Mouse (Mus musculus): Measurements from ENCODE around the gene Gfpt2.
A peak's percentile ranks its signal among the peaks of the same experiment; 100 is the strongest.

Gfpt2 gene

DNA sequence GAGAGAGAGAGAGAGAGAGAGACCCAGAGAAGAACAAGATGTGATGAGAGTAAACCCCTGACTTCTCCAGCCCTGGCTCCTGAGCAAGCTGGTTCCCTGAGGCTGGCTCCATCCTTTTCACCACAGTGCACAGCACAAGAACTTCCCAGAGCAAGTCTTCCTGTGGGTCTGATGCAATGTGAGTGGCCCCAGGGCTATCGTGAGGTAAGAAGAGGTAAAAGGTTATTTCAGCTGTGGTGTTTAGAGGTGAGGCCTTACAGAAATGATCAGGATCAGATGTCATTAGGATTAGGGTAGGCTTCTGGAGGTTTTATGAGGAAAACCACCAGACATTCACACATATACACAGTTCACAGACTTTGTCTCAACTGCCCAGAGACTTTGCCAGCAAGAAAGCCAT is 47.9 kb downstream of the Gfpt2 start:
- DNase-seq, result no peak

DNA sequence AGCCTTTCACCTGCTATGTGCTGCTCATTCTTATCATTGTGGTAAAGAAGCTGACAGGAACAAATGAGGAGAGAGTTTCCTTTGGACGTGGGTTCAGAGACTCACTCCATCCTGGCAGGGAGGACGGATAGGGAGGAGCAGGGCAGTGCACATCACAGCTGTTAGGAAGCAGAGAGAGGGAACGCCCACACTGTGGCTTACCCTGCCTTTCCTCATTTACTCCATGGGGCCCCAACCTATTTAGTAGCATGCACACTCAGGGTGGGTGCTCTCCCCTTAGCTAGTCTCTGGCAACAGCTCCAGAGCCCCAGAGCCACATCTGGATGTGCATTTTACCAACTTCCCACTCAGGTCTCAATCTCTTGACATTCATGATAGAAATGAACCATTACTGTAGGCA is 48.7 kb downstream of the Gfpt2 start:
- no peak for DNase-seq

DNA sequence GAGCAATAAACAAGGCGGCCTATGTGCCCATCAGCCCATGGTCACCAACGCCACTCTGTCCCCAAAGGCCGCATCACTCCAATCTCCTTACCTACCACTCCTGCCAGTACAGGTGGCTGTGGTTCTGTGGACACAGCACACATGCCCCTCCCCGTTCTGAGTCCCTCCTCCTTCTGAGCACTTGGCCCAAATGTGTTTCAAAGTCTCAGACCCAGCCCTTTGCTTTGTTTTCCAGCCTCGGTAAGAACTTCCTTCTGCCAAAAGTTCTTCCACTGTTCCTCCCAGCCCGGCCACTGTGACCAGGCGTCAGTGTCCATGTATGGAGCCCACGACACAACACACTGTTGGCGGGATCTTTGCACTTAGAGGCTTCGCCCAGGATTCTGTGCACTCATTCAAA is 50.3 kb downstream of the Gfpt2 start:
- no peak for DNase-seq

DNA sequence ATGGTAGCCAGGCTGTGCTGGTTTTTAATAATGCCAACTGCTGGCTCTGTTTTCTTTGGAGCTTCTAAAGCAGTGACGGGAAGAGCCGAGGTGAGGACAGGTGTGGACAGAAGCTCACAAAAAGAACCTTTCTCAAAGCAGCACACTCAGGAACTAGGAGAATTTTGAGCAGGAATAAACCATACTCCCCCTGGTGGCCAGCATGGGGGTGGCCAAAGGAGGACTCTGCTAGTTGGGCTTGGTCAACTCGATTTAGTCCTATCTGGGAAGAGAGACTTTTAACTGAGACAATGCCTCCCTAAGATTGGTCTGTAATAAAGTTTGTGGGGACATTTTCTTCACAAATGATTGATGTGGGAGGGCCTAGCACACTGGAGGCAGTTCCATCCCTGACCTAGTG is 51.0 kb downstream of the Gfpt2 start:
- DNase-seq, result peak; percentile 75 to 86

DNA sequence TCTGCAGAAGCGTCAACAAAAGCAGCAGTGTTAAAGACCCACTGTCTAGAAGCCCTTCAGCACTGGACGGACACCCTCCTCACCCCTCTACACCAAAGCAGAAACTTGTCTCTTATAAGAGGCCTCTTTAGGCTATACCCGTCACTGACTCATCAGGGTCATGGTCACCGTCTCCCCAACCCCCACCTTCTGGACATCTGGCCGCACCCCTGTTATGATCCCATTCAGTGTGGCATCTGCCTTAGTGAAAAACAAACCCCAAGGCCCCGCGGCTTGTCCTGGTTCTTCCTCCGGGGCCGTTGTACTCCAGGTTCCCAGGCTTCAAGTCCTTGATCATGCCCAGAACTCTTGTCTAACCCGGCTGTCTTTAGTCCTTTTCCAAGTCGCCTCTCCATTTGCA is 52.0 kb downstream of the Gfpt2 start:
- no peak for DNase-seq

DNA sequence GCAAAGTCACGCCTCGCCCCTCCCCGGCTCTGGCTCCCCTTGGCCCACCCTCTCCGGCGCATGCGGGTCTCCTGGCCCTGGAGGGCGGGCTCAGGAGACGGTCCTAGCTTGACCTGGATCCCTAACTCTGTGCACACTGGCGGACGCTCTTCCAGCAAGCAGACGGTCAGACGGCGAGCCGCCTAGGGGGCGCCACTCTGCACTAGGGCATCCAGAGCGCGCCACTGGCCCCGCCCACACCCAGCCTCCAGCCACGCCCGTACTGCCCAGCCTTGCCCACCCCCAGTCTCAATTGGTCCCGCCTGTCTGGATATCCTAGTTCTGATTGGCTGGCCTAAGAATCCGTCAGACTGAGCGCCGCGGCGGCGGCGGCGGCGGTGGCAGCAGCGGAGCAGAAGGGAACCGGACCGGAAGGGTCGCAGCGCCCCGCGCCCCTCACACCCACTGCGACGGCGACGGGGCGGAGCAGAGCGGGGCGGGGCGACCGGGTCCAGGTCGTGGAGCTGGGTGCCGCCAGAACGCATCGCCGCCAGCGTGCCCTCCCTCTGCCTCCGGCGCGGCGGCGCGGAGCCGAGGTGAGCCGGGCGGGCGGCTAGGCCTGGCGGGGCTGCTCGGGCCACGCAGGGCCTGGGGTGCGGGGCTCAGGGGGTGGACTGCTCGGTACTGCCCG is 52.6 kb downstream of the Gfpt2 start, which contains the start of gene Mapk9:
Gene Mapk9 (plus strand): TSS at position 351 of the 670 bp plus-strand sequence.
- DNase-seq, result peak; percentile 99 to 100

DNA sequence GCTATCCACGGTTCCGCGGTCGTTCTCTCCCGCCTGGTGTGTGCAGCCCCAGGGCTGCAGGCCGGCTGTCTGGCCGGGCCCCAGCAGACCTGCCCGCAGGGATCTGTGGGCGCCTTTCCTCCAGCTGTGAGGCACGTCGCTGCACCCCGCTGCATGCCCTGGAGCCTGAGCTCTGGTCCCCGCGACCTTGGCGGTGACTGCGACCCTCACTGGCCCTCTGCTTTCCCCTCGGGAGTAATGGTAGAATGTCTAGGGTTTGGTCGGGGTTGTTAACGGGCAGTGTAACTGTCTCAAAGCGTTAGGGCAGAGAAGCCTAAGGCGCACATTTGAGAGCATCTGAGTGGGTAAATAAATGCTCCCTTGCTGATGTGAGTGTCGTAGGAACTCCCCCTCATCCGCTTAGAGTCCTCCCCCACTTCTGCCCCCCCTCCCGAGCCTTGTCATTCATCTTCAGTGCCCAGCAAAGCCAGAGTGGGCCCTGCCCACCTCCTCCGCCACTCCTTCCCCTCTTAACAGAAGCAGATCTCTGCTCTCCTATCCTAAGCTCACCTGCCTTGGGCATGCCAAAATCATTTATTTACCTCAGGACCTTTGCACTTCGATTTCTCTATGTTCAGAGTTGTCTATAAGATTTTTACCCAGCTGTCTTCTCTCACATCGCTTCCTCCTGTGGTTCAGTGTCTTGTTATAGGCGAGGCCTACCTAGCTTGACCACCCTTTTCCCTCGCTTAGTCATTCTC is 53.3 kb downstream of the Gfpt2 start:
- DNase-seq, result peak; percentile 7 to 24

DNA sequence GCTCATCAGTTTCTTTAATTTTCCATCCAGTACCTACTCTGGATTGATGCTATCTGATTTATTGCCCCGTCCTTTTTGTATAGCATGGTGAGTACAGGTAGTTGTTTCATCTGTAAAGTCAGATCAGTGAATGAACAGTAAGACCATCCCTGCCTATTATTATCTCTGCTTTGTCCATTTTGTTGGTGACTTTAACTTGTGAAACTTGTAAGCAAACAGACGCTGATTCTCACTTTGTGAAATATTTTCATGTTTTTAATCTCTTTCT is 53.8 kb downstream of the Gfpt2 start:
- DNase-seq, result no peak

DNA sequence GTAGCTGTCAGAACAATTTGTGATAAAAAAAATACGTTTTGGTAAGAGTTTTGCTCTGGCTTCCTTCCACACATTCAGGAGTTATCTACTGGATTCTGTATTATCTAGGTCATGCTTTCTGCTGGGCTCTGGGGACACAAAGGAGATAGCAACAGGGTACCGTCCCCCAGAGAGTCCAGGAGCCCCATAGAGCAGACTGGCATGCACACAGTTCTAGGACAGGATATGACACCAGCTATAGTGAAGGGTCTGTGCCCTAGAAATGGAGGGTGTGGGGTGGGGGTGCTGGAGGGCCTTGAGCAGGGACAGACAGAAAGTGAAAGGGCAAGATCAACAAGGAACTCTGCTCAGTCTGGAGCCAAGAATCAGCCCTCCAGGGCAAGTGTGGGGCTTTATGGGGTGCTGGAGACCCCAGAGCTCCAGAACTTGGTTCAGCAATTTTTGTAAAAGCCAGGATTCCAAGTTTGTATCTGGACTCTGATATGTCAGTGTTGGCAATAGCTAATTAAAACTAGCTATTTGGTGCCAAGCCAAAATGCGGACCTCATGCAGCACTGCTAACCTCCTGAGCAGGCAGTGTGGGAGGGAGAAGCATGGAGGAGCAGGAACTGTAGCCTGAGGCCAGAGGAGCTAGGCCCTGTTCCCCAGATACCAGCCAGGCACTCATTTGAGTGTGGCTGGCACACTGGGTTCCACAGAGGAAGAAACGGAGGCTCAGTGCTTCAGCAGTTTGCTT is 54.3 kb downstream of the Gfpt2 start:
- peak; percentile 67 to 75 for DNase-seq

DNA sequence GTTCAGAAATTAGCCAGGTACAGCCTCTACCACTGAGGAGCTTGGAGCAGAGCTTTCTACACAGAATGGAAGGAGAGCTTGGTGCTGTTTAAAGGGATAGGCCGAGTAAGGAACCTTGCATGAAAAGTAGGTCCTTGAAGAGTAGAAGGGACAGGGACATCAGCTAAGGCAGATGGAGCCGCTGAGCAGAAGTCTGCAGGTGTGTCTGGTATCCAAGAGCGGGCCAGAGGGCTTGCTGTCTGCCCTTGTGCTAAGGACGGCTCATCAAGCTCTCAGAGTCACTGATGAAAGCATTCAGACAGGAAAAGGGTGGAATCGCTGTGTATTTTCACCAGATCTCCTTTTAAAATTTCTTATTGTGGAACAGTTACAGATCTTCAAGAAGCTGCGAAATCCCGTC is 56.4 kb downstream of the Gfpt2 start:
- DNase-seq, result no peak

DNA sequence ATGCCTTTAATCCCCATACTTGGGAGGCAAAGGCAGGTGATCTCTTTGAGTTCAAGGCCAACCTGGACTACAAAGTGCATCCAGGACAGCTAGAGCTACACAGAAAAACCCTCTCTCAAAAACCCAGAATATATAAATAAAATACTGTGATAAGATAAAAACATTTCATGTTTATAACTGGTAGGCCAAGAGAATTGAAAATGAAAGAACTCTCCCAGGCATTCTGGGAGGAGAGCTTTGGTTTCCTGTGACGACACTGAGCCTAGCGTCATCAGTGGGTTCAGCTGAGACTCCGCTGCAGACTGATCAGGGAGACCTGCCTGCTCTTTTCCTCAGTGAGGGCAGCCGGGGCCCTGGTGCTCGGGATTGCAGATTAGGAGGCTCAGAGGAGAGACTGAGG is 61.2 kb downstream of the Gfpt2 start:
- no peak for DNase-seq

DNA sequence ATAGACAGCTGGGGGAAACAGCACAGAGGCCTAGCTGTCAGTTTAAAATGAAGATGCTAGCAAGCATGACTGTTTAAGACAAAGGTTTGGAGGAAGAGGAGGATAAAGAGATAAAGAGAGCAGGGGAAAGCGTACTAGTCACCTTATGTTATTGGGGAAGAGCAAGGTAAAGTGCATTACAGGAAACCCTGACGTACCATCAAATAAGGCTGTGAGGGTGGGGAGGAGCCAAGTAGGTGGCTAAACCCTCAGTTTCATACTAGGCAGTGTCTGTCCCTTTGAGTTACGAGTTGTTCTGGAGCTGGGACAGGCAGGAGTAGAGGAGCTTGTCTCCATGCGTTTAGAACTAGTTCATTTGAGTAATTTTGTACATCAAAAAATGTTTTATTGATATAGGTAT is 67.2 kb downstream of the Gfpt2 start:
- no peak for DNase-seq

DNA sequence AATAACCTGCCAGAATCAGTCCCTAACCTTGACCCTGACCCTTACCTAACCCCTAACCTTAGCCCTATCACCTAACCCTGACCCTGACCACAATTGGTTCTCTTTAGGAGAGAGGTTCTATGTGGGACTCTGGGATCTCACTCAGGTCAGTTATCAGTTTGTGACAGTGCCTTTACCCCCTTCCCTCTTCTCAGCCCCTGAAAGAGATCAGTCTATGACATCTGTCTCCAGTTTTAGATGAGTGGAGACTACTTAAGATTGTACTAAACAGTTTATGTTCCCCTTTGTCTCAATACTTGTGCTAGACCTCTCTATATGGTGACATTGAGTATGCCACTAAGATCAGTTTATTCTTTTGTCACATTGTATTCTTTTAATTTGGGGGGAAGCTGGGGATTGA is 69.9 kb downstream of the Gfpt2 start:
- DNase-seq, result no peak

DNA sequence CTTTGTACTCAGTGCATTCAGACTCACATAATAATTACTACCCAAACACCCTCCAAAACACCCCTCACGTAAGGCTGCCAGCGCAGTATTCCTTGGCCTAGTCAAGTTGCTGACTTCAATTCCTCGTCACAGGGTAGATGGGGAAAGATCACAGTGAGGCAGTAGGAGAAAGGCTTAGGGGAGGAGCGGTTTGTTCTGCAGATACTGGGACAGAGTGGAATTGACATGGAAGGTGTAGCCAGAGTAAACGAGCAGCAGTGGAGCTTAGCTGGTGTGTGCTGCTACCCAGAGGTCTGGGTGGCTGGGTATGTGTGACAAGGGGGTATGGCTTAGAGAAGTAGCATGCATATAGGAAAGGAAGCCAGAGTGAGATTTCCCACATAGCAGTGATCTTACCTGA is 73.3 kb downstream of the Gfpt2 start:
- DNase-seq, result no peak

DNA sequence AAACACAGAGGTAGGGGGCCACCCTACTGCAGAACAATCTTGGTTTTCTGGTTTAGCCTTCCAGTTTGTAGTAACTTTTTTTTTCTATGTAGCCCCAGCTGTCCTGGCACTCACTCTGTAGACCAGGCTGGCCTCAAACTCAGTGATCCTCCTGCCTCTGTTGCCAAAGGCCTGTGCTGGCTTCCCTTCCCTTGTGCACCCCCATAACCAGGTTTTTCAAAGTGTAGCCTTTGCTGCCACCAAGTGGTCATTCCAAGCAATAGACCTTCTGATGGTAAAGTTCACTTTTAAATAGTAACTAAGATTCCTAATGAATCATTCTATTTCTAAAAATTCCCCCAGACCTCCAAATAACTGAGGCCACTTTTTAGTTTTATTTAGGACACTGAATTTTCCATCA is 75.8 kb downstream of the Gfpt2 start:
- DNase-seq, result peak; percentile 39 to 67

DNA sequence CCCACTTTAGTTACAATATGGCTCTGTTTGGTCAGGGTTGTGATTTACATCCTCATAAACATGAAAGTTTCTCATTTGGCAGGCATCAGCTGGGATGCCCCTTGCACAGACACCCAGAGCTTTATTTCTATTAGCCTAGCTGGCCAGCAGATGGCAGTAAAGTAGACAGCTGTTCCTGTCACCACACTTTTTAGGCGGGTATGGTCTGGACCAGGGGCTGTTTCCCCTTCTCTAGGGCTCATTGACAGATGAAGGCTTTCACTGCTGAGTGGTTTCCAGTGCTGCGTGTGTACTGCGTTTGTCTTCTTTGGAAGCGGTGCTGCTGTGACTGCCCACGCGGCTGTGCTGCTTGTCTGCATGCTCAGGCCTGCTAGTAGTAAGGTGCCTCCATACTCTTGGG is 77.9 kb downstream of the Gfpt2 start:
- peak; percentile 44 to 67 for DNase-seq

DNA sequence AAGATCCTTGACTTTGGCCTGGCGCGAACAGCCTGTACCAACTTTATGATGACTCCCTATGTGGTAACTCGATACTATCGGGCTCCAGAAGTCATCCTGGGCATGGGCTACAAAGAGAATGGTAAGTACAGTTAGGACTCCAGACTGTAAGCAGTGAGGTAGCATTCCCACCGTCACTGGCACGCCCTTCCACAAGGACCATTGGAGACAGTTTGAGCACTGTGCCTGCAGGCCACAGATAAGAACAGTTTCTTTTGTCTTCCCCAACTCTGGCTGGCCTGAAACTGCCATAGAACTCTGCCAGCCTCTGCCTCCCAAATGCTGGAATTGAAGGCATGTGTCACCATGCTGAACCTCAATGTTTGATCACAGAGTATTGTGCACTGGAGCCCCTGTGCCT is 78.8 kb downstream of the Gfpt2 start:
- DNase-seq, result no peak

DNA sequence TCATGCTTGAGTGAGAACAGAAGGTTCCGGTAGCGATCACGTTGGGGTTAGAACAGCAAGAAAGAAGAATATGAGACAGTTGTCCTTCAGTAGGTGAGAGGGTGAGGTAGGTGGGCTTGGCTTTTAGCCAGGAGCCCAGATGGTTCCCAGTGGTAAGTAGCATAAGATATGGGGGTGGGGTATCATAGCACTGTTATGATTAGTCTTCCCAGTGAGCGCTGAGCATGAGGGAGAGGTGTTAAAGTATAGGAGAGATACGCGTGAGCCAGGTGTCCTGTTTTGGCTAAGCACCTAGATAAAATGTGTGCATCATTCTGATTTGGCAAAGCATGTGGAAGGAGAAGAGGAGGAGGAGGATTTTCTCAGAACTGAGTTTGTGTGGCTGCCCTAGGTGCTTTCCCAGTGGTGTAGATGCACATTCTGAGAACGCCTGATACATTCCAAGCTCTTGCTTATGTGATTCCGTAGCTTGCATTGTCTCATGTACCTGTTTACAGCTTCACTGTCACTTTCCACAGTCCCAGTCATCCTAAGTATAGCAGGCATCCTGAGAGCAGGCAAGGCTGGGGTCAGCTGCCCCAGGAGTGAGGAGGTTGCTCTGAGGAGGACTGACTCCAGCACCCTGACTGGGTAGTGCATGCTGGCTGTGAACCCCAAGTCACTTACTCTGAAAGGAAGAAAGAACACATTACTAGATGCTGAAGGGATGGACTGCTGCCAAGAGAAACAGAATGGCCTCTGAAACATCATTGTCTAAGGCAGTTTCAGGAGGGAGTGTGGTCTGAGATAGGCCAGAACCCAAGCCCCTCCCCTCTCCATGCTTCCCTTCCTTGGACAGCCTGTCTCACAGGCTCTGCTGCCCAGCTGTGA is 83.2 kb downstream of the Gfpt2 start:
- no peak for DNase-seq

DNA sequence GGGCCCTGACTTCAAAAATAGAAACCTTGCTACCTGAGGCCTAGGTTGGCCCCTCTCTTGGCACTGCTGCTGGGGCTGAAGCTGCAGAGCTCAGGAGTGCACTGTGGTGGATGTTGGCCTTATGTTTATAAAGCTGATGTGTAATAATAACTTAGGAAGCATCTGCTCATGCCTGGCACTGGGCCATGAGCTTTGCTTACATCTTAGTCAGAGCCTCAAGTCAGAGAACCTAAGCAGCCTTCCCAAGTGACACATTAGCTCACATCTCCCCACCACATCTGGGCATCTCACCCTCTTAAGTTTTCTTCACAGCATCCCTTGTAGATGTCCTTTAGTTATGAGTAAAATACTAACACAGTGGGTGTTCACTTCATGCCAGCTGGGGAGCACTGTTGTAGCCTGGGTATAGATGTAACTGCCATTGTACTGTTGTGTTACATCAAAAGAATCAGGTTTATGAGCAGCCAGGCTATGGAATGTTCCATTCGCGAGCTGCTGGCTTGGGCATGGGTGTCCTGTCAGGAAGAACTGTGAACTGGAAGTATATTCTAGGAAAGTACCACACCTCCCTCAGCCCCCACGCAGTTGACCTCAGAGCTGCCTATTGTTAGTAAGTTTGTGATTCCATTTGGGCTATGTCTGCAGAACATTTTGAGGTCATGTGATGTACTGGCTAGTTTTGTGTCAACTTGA is 86.1 kb downstream of the Gfpt2 start:
- DNase-seq, result no peak

DNA sequence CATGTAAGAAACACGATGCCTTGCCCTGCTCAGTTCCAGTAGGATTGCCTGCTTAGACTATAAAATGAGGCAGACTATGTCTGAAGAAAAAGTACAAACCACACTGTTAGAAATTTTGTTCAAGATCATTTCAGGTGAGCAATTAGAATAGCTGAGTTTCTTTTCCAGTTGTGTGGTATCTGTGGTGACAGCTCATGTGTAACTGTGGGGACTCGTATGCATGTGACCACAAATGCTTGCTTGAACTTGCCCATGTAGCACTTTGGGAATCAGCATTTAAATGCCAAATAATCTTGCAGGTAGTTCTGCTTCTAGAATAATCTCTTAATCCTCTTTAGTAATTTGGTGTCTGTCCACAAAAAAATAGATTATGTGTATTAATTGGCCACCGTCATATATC is 89.4 kb downstream of the Gfpt2 start:
- DNase-seq, result no peak

All from kidney, postnatal 36 days (tissue).